Mouse (Mus musculus) midbrain, postnatal 0 days (tissue): ENCODE data around the gene Ino80b. TPM values are rescaled to one million over a fixed set of nuclear protein-coding genes. Genes with fewer than 3 reads are reported as not detected.

Experiments
- ATAC-seq: fragments of 200-750 bp; cut with Nextera tagmentation; 2 replicates; pipeline ENCODE4 v1.8.0; 2017; ENCODE audit warnings: moderate number of reproducible peaks, mild to moderate bottlenecking, moderate TSS enrichment, moderate library complexity; ENCODE audit not compliant: low FRiP score
- DNase-seq: peaks from one replicate; pipeline ENCODE4 v3.0.0-alpha.2; 2015; ENCODE audit warnings: low spot score
- H3K27ac ChIP-seq: fragments of 300-500 bp; sonication (generic); 2 replicates; pipeline ENCODE4 v1.5.1; 2014; ENCODE audit warnings: low read depth, mild to moderate bottlenecking, low read length, mixed read lengths
- H3K27me3 ChIP-seq: fragments of 300-500 bp; sonication (generic); 2 replicates; pipeline ENCODE4 v1.6.1; 2014; ENCODE audit warnings: low read length, control low read depth, mixed read lengths; ENCODE audit not compliant: insufficient read depth
- H3K36me3 ChIP-seq: fragments of 300-500 bp; sonication (generic); 2 replicates; pipeline ENCODE4 v1.6.1; 2014; ENCODE audit warnings: low read length, control low read depth, mixed read lengths; ENCODE audit not compliant: insufficient read depth
- H3K4me1 ChIP-seq: fragments of 300-500 bp; sonication (generic); 2 replicates; pipeline ENCODE4 v1.6.1; 2014; ENCODE audit warnings: mild to moderate bottlenecking, control low read depth, antibody characterized with exemption, low read length, mixed read lengths; ENCODE audit not compliant: insufficient read depth
- H3K4me2 ChIP-seq: fragments of 300-500 bp; sonication (generic); 2 replicates; pipeline ENCODE4 v1.6.1; 2014; ENCODE audit warnings: low read depth, mild to moderate bottlenecking, low read length, mixed read lengths; ENCODE audit not compliant: poor library complexity, severe bottlenecking
- H3K4me3 ChIP-seq: fragments of 300-500 bp; sonication (generic); 2 replicates; pipeline ENCODE4 v1.5.1; 2014; ENCODE audit warnings: low read depth, mild to moderate bottlenecking, low read length, moderate library complexity
- H3K9ac ChIP-seq: fragments of 300-500 bp; sonication (generic); replicated peaks from 2 replicates; pipeline ENCODE4 v1.6.1; 2014; ENCODE audit warnings: mild to moderate bottlenecking, low read length, moderate library complexity, mixed read lengths; ENCODE audit not compliant: poor library complexity, severe bottlenecking
- H3K9me3 ChIP-seq: fragments of 300-500 bp; sonication (generic); 2 replicates; pipeline ENCODE4 v1.6.1; 2016; ENCODE audit warnings: low read length, control low read depth
- CTCF ChIP-seq: IDR thresholded peaks from 2 replicates; pipeline ENCODE4 v1.5.1; 2016; ENCODE audit warnings: antibody characterized with exemption, mild to moderate bottlenecking
- WGBS: fragments of 180-500 bp; shearing (Covaris S2); extraction: QIAGEN DNeasy Blood & Tissue Kit; methylation state at CpG from one replicate; pipeline ENCODE4 v1.1.7; 2014; 5-methylcytosine and 5-hydroxymethylcytosine counted together
- polyA plus RNA-seq: library from polyadenylated mRNA; unstranded; fragments of >200 nt; fragmentation: Nextera tagmentation; extraction: Ambion mirVana; gene quantifications from 2 replicates; pipeline ENCODE4 v1.2.1, GENCODE M21; 2015
- total RNA-seq: library from RNA; depleted of rRNA; stranded (reverse); fragments of >200 nt; gene quantifications from 2 replicates; pipeline ENCODE4 v1.2.3, GENCODE M21; 2014

Gene Ino80b
- total and polyA plus RNA-seq, 2 experiments from 2014 or later: 14.6 to 40.9 TPM

- peaks cover 8% of the 10 kb centered on the region for H3K4me1 ChIP-seq
- H3K4me3 ChIP-seq: no peak overlapping the region
- DNase-seq: no peak
- H3K4me2 ChIP-seq: no peak overlapping the region
- TF ChIP-seq CTCF: no peak
- no peaks in the 10 kb centered on the region for H3K36me3 ChIP-seq
- ATAC-seq: no peak
- WGBS: 67% methylated on average over 2 of the region's 2 CpGs
- H3K9ac ChIP-seq: no peak overlapping the region
- no peaks in the 10 kb centered on the region for H3K9me3 ChIP-seq
- no peaks in the 10 kb centered on the region for H3K27me3 ChIP-seq
- no peak overlapping the region for H3K27ac ChIP-seq
Observed at GRCm38 (mm10) chr6:83098411-83098810, 26.8 kb downstream of the Ino80b start.

GRCm38 (mm10) chr6:83095968-83096367 is 29.3 kb downstream of the Ino80b start:
- 34% methylated on average over 6 of the region's 6 CpGs for WGBS

GRCm38 (mm10) chr6:83092416-83093127 is 32.7 kb downstream of the Ino80b start:
- DNase-seq (no peak), ATAC-seq (no peak)
- H3K36me3 ChIP-seq: no peaks in the 10 kb centered on the region
- H3K4me2 ChIP-seq: no peak overlapping the region
- no peak overlapping the region for H3K4me3 ChIP-seq
- WGBS: 38% methylated on average over 6 of the region's 6 CpGs
- no peak overlapping the region for H3K9ac ChIP-seq
- no peak for TF ChIP-seq CTCF
- H3K4me1 ChIP-seq: no peaks in the 10 kb centered on the region
- H3K27me3 ChIP-seq: peaks cover 36% of the 10 kb centered on the region
- no peaks in the 10 kb centered on the region for H3K9me3 ChIP-seq
- H3K27ac ChIP-seq: no peak overlapping the region

More at GRCm38 (mm10) chr6:83095968-83096367, 29.3 kb downstream of the Ino80b start:
- Histone ChIP-seq H3K36me3 (no peaks in the 10 kb centered on the region), H3K9ac (no peak overlapping the region), H3K4me2 (no peak overlapping the region), H3K27ac (no peak overlapping the region), H3K9me3 (no peaks in the 10 kb centered on the region), H3K4me3 (no peak overlapping the region), H3K27me3 (peaks cover 8% of the 10 kb centered on the region), H3K4me1 (no peaks in the 10 kb centered on the region)
- ATAC-seq: no peak
- no peak for TF ChIP-seq CTCF
- no peak for DNase-seq

- Histone ChIP-seq H3K4me3 (peak overlapping the region; percentile 12; the same call in 1 of the 2 replicates), H3K36me3 (no peaks in the 10 kb centered on the region), H3K27ac (no peak overlapping the region), H3K4me2 (no peak overlapping the region; the same call in 1 of the 2 replicates), H3K9ac (no peak overlapping the region), H3K4me1 (no peaks in the 10 kb centered on the region), H3K27me3 (peaks cover 78% of the 10 kb centered on the region), H3K9me3 (no peaks in the 10 kb centered on the region)
- WGBS: 3% methylated on average over 9 of the region's 9 CpGs
- DNase-seq: no peak
- ATAC-seq: no peak
- TF ChIP-seq CTCF: no peak
Observed at GRCm38 (mm10) chr6:83087926-83088260, 37.3 kb downstream of the Ino80b start.

GRCm38 (mm10) chr6:83087205-83087925 is 37.9 kb downstream of the Ino80b start:
- H3K4me2 ChIP-seq: peak overlapping the region; percentile 36; the same call in 1 of the 2 replicates
- H3K9me3 ChIP-seq: no peaks in the 10 kb centered on the region
- H3K9ac ChIP-seq: no peak overlapping the region
- 0 out of 2 replicates have a peak, but pooled peaks cover 2% of the 10 kb centered on the region for H3K36me3 ChIP-seq
- DNase-seq (peak; percentile 2), ATAC-seq (no peak)
- H3K27ac ChIP-seq: no peak overlapping the region
- H3K4me1 ChIP-seq: no peaks in the 10 kb centered on the region
- peaks cover 76% of the 10 kb centered on the region for H3K27me3 ChIP-seq
- no peak for TF ChIP-seq CTCF
- 1% methylated on average over 47 of the region's 47 CpGs for WGBS
- H3K4me3 ChIP-seq: peak overlapping the region; percentile 12
